Mouse (Mus musculus) urinary bladder, postnatal 14 days (tissue): ENCODE measurements at regions not wholly inside any gene's neighbourhood (a gene's known extent, or its start where the extent isn't known, plus 50 kb on each side); places are given as distances from the start of the nearest gene placed in this dataset.

Experiments used
- DNase-seq: peaks from one replicate; pipeline ENCODE4 v3.0.0; 2021; ENCODE audit warnings: low spot score

GRCm38 (mm10) chr14:102619056-102619455 lies 363.4 kb downstream of the Kctd12 start:
- DNase-seq = no peak

GRCm38 (mm10) chr14:102615588-102616309 lies 366.7 kb downstream of the Kctd12 start:
- DNase-seq = no peak

- no peak for DNase-seq
Measured at GRCm38 (mm10) chr14:102606055-102606454, 376.4 kb downstream of the Kctd12 start.

- no peak for DNase-seq
Measured at GRCm38 (mm10) chr14:102594850-102595249, 387.6 kb downstream of the Kctd12 start.

- no peak for DNase-seq
Measured at GRCm38 (mm10) chr14:102553781-102554180, 428.7 kb downstream of the Kctd12 start.

- DNase-seq = no peak
Measured at GRCm38 (mm10) chr14:102552598-102552997, 429.8 kb downstream of the Kctd12 start.

GRCm38 (mm10) chr14:102524894-102525577 lies 457.4 kb downstream of the Kctd12 start:
- DNase-seq = no peak

- no peak for DNase-seq
Measured at GRCm38 (mm10) chr14:102516765-102517164, 465.7 kb downstream of the Kctd12 start.

GRCm38 (mm10) chr14:102514527-102514926 lies 467.9 kb downstream of the Kctd12 start:
- no peak for DNase-seq

GRCm38 (mm10) chr14:102512651-102513050 lies 469.8 kb downstream of the Kctd12 start:
- no peak for DNase-seq

GRCm38 (mm10) chr14:102511691-102512383 lies 470.6 kb downstream of the Kctd12 start:
- DNase-seq = no peak

GRCm38 (mm10) chr14:102510387-102510786 lies 472.1 kb downstream of the Kctd12 start:
- peak; percentile 63 for DNase-seq

- no peak for DNase-seq
Measured at GRCm38 (mm10) chr14:102505696-102506321, 476.6 kb downstream of the Kctd12 start.

GRCm38 (mm10) chr14:102497179-102497578 lies 485.3 kb downstream of the Kctd12 start:
- DNase-seq = no peak

- DNase-seq = no peak
Measured at GRCm38 (mm10) chr14:102492376-102492775, 490.1 kb downstream of the Kctd12 start.

- DNase-seq = no peak
Measured at GRCm38 (mm10) chr14:102491205-102491604, 491.2 kb downstream of the Kctd12 start.

GRCm38 (mm10) chr14:102477162-102477561 lies 505.3 kb downstream of the Kctd12 start:
- no peak for DNase-seq

GRCm38 (mm10) chr14:102469326-102469725 lies 513.1 kb downstream of the Kctd12 start:
- DNase-seq = no peak

- no peak for DNase-seq
Measured at GRCm38 (mm10) chr14:102461001-102461400, 521.4 kb downstream of the Kctd12 start.

- DNase-seq = no peak
Measured at GRCm38 (mm10) chr14:102439738-102440137, 542.7 kb downstream of the Kctd12 start.

- DNase-seq = no peak
Measured at GRCm38 (mm10) chr14:102403397-102404115, 578.9 kb downstream of the Kctd12 start.
